ENCODE assay signal across 14 mouse cellular contexts in genomic region chr12:24933206-24933775, GRCm38 (mm10). TPM values are rescaled to one million over a fixed set of nuclear protein-coding genes. Genes with fewer than 3 reads are reported as not detected.
DNase-seq lines count a peak whose midpoint lies in the region; ATAC-seq lines count a peak whose summit lies in the region.
"Had no signal": no experiment of that assay in that cellular context is flagged by ENCODE, and none has a peak within 500 bp of the region (broad histone marks: within the 10 kb centered on the region; RNA-seq: fewer than 3 reads in every experiment).

No protein-coding gene starts in this region.

- 89% methylated on average over 1 of the region's 1 CpGs for WGBS in forebrain, embryonic 14.5 days
- WGBS in forebrain, embryonic 10.5 days: 91% methylated on average over 1 of the region's 1 CpGs
- WGBS in kidney, embryonic 16.5 days: 84% methylated on average over 1 of the region's 1 CpGs
- 91% methylated on average over 1 of the region's 1 CpGs for WGBS in hindbrain, embryonic 13.5 days
- WGBS in midbrain, embryonic 13.5 days: 61% methylated on average over 1 of the region's 1 CpGs

- H3K9me3 ChIP-seq in forebrain, embryonic 14.5 days (replicated peaks; ENCODE audit: control insufficient read depth, low read length): no peaks in the 10 kb centered on the region
- H3K9me3 ChIP-seq in forebrain, embryonic 10.5 days: no peaks in the 10 kb centered on the region
- no peaks in the 10 kb centered on the region for H3K9me3 ChIP-seq in kidney, embryonic 16.5 days (ENCODE audit: low read length)
- no peaks in the 10 kb centered on the region for H3K9me3 ChIP-seq in hindbrain, embryonic 13.5 days
- no peaks in the 10 kb centered on the region for H3K9me3 ChIP-seq in midbrain, embryonic 13.5 days
- H3K9me3 ChIP-seq: liver, embryonic 13.5 days had no signal

- peak; percentile 9 for DNase-seq in forebrain, embryonic 14.5 days (ENCODE audit: low spot score)
- no peak for DNase-seq in forebrain, embryonic 10.5 days (ENCODE audit: extremely low spot score, low spot score)
- DNase-seq in kidney, postnatal 10 days: no peak
- no peak for DNase-seq in right cerebral cortex, postnatal 4 days
- no peak for DNase-seq in spleen, postnatal 14 days (ENCODE audit: low spot score in 2 of 2)
- DNase-seq: cerebellum, adult 11-12 months; left cerebral cortex, postnatal 4 days; liver, embryonic 13.5 days; lung, postnatal 14 days; thymus, adult 18-20 months had no signal

- H3K36me3 ChIP-seq in forebrain, embryonic 14.5 days (ENCODE audit: control insufficient read depth, insufficient read depth, low read length): peaks cover 3% of the 10 kb centered on the region; the same call in 1 of the 2 replicates
- H3K36me3 ChIP-seq in forebrain, embryonic 10.5 days (replicated peaks): peaks cover 21% of the 10 kb centered on the region
- H3K36me3 ChIP-seq in kidney, embryonic 16.5 days (ENCODE audit: insufficient read depth, low read length): no peaks in the 10 kb centered on the region
- 0 out of 2 replicates have a peak, but pooled peaks cover 17% of the 10 kb centered on the region for H3K36me3 ChIP-seq in hindbrain, embryonic 13.5 days
- peaks cover 15% of the 10 kb centered on the region for H3K36me3 ChIP-seq in midbrain, embryonic 13.5 days
- H3K36me3 ChIP-seq: liver, embryonic 13.5 days had no signal

- H3K4me3 ChIP-seq in forebrain, embryonic 14.5 days (ENCODE audit: low read depth, low read length): no peak overlapping the region
- H3K4me3 ChIP-seq in forebrain, embryonic 10.5 days: no peak overlapping the region
- no peak overlapping the region for H3K4me3 ChIP-seq in kidney, embryonic 16.5 days (ENCODE audit: low read length)
- H3K4me3 ChIP-seq in hindbrain, embryonic 13.5 days: no peak overlapping the region
- H3K4me3 ChIP-seq in midbrain, embryonic 13.5 days (replicated peaks): no peak overlapping the region
- H3K4me3 ChIP-seq: erythroblast, embryonic 14.5 days; liver, embryonic 13.5 days had no signal

- no peaks in the 10 kb centered on the region for H3K27me3 ChIP-seq in forebrain, embryonic 14.5 days (replicated peaks; ENCODE audit: control insufficient read depth, insufficient read depth, low read length)
- H3K27me3 ChIP-seq in forebrain, embryonic 10.5 days (ENCODE audit: poor library complexity, severe bottlenecking): no peaks in the 10 kb centered on the region
- H3K27me3 ChIP-seq in kidney, embryonic 16.5 days (ENCODE audit: insufficient read depth, low read length): no peaks in the 10 kb centered on the region
- H3K27me3 ChIP-seq in hindbrain, embryonic 13.5 days: no peaks in the 10 kb centered on the region
- H3K27me3 ChIP-seq in midbrain, embryonic 13.5 days: no peaks in the 10 kb centered on the region
- H3K27me3 ChIP-seq: liver, embryonic 13.5 days had no signal

- H3K4me1 ChIP-seq in forebrain, embryonic 14.5 days (ENCODE audit: control insufficient read depth, insufficient read depth, low read length): peaks cover 4% of the 10 kb centered on the region; the same call in 1 of the 2 replicates
- H3K4me1 ChIP-seq in forebrain, embryonic 10.5 days: peaks cover 20% of the 10 kb centered on the region
- H3K4me1 ChIP-seq in kidney, embryonic 16.5 days (ENCODE audit: insufficient read depth, low read length): peaks cover 18% of the 10 kb centered on the region
- H3K4me1 ChIP-seq in hindbrain, embryonic 13.5 days (replicated peaks): peaks cover 32% of the 10 kb centered on the region
- peaks cover 40% of the 10 kb centered on the region for H3K4me1 ChIP-seq in midbrain, embryonic 13.5 days (replicated peaks)

- H3K27ac ChIP-seq in forebrain, embryonic 14.5 days (ENCODE audit: low read depth, low read length): no peak overlapping the region
- H3K27ac ChIP-seq in forebrain, embryonic 10.5 days: no peak overlapping the region
- peak overlapping the region; percentile 12; the same call in 1 of the 2 replicates for H3K27ac ChIP-seq in kidney, embryonic 16.5 days (ENCODE audit: low read length)
- H3K27ac ChIP-seq in hindbrain, embryonic 13.5 days: peak overlapping the region; percentile 40
- H3K27ac ChIP-seq in midbrain, embryonic 13.5 days: peak overlapping the region; percentile 81
- H3K27ac ChIP-seq: liver, embryonic 13.5 days had no signal

- H3K9ac ChIP-seq in forebrain, embryonic 14.5 days (ENCODE audit: low read length): no peak overlapping the region
- H3K9ac ChIP-seq in kidney, embryonic 16.5 days (replicated peaks; ENCODE audit: low read length): no peak overlapping the region
- no peak overlapping the region for H3K9ac ChIP-seq in hindbrain, embryonic 13.5 days
- no peak overlapping the region for H3K9ac ChIP-seq in midbrain, embryonic 13.5 days (replicated peaks)
- H3K9ac ChIP-seq: liver, embryonic 13.5 days had no signal

- H3K4me2 ChIP-seq in forebrain, embryonic 14.5 days (ENCODE audit: low read length): no peak overlapping the region
- no peak overlapping the region for H3K4me2 ChIP-seq in kidney, embryonic 16.5 days (replicated peaks; ENCODE audit: low read depth, low read length)
- no peak overlapping the region for H3K4me2 ChIP-seq in hindbrain, embryonic 13.5 days
- no peak overlapping the region; the same call in 1 of the 2 replicates for H3K4me2 ChIP-seq in midbrain, embryonic 13.5 days (replicated peaks)
- H3K4me2 ChIP-seq: liver, embryonic 13.5 days had no signal

- no peak for ATAC-seq in forebrain, embryonic 14.5 days
- ATAC-seq in kidney, embryonic 16.5 days (ENCODE audit: low FRiP score, low TSS enrichment): no peak
- ATAC-seq in hindbrain, embryonic 13.5 days (ENCODE audit: low FRiP score): no peak
- peak; percentile 38 for ATAC-seq in midbrain, embryonic 13.5 days

RNA-seq across cellular contexts. Expression of gene Kidins220, which starts 41.4 kb away (rescaled TPM):
- polyA plus RNA-seq in forebrain, embryonic 14.5 days (2014; fragmentation: Nextera tagmentation; extraction: Ambion mirVana): 131 and 163 TPM in 2 replicates
- polyA plus RNA-seq in forebrain, embryonic 10.5 days (2016; fragmentation: Nextera tagmentation; extraction: Ambion mirVana): 17.2 and 20.0 TPM in 2 replicates
- 36.7 and 39.6 TPM in 2 replicates for polyA plus RNA-seq in kidney, embryonic 16.5 days (2015; fragmentation: Nextera tagmentation; extraction: Ambion mirVana)
- polyA plus RNA-seq in hindbrain, embryonic 13.5 days (2015; fragmentation: Nextera tagmentation; extraction: Ambion mirVana): 121 and 126 TPM in 2 replicates
- polyA plus RNA-seq in midbrain, embryonic 13.5 days (2015; fragmentation: Nextera tagmentation; extraction: Ambion mirVana): 130 and 134 TPM in 2 replicates

Comparison
In these comparisons a context has a peak if more than half of its experiments do, and no peak if none do; other contexts are left out.
1. H3K27ac ChIP-seq: peak in kidney, embryonic 16.5 days (single experiment), hindbrain, embryonic 13.5 days (single experiment) and midbrain, embryonic 13.5 days (single experiment); none in forebrain, embryonic 14.5 days (single experiment) and forebrain, embryonic 10.5 days (single experiment).